Mouse (Mus musculus) liver, postnatal 0 days (tissue): ENCODE data around the gene Carm1.

ENCODE experiments used
- CTCF ChIP-seq: sonication (generic); IDR thresholded peaks from 2 replicates; pipeline ENCODE4 v1.5.1; 2016; ENCODE audit warnings: antibody characterized with exemption, low read depth
- EP300 ChIP-seq: IDR thresholded peaks from 2 replicates; pipeline ENCODE4 v1.6.1; 2016; ENCODE audit warnings: antibody characterized with exemption, low read depth, mild to moderate bottlenecking

DNA sequence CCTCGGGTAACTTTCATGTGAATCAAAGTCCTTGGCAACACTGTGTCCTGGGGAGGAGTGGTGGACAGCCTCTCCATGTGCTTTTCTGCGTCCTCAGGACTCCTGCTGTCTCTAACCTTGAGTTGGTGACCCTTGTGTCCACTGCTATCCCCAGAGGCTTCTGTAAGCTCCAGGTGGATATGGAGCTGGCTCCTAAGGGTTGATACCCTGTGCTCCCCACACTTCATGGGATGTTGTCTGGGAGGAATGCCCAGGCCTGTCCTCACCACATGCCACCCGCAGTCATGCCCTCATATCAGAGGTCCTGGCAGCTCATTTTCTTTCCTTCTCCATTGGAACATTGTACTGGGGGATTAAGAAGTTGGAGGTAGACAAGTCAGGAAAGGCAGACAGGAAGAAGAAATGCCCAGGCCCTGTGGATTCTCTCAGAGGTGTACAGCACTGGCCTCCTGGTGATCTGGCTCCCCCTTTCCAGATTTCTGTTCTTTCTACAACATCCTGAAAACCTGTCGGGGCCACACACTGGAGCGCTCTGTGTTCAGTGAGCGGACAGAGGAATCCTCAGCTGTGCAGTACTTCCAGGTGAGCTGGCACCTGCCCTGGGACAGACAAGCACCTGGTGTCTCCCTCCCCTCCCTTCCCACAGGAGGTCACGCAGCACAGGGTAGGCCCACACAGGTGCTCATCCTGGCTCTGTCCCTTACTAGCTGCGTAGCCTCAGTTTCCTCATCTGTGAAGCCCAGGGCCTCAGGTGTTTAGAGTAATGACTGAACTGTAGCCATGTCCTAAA lies 27.5 kb downstream of the Carm1 start:
- TF ChIP-seq CTCF: no peak
- TF ChIP-seq EP300: no peak
